Mouse (Mus musculus): ENCODE data around the gene Cldn34a.
"Not testable (repeated sequence)": the region's sequence is repeated elsewhere in the genome, so short reads cannot be mapped to it uniquely, and the experiment has no call there.

Cldn34a gene

DNA sequence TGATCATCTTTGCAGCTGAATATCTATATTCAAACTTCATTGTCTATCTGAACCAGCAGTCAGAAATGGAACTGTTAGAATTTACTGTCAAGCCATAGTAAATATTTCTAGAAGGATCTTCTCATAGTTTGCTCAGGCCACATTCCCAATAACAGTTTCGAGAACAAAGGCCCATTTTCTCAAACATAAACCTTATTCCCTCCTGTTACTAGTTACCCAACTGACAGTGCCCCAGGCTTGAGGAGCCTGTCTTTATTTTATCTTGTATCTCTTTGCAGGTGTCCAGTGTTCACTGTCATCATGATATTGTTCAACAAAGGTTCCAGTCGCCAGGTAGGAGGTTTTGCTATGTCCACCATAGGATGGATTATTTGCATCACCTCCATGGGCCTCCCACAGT lies at the start of gene Cldn34a:
TSS of gene Cldn34a (plus strand) at position 301 of the 400 bp plus-strand sequence.
- no peak for DNase-seq

DNA sequence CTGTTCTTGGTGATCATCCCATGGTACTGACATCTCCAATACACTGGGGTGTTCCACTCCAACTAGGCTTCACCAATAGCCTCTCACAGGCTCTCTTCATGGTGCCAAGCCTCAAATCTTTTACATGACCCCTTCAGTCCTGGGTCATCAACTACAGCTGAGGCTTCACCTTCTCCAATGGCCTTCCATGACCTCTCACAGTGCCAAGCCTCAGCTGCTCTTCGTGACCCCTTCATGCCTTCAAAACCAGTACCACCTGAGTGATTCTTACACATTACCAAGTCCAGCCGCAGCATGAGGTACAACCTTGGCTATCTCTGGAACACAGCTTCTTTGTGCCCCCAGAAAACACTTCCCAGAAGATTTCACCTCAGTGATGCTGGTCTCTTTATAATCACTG lies 44.5 kb upstream of the Cldn34a start:
- not testable (repeated sequence) for DNase-seq

DNA sequence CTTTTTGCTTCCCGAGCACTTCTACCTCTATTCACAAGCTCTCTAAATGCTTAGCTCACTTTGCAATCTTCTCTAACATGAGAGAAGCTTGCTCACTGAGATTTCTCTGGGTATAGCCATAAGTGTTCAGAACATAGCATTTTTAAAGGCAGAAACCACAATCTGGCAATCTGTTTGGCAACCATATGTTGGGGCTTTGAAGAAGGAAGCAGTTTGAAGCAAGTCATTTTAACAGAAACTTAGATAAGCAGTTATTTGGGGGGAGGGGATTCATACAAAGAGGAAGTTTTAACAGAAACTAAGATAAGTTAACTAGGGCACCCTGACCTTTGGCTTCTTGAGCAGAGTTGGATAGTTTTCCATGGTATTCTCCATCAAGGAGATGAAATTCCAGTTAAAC lies 17.4 kb upstream of the Cldn34a start:
- no peak for DNase-seq

DNA sequence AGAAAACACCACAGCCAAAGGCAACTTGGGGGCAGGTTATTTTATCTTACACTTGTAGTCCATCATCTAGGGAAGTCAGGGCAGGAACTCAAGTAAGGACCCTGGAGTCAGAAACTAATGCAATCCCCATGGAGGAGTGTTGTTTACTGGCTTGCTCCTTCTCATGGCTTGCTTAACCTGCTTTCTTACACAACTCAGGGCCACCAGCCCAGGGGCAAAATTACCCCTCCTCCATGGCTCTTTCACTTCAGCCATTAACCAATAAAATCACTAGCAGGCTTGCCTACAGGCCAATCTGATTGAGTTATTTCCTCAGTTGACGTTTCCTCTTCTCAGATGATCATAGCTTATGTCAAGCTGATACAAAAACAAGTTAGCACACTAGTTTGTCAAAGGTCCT lies 15.0 kb upstream of the Cldn34a start:
- no peak for DNase-seq

DNA sequence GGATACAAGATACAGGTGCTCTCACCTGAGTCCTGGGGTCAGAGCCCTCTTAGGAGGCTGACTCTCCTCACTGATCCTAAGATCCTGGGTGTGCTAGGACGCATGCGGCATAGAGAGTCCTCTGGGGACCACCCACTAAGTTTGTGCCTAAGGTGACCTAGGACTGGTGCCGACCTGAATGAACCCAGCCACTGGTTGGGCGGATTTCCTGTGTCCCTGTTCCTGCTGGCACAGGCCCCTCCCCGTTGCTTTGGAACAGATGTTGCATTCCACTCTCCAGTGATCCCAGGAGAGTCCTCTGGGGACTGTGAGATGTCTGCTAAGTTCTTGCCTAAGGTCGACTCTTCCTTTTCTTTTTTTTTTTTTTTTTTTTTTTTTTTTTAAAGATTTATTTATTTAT lies 5.7 kb upstream of the Cldn34a start:
- DNase-seq: no peak
